8 mouse cellular contexts compared by ENCODE assay signal in the genomic region with DNA sequence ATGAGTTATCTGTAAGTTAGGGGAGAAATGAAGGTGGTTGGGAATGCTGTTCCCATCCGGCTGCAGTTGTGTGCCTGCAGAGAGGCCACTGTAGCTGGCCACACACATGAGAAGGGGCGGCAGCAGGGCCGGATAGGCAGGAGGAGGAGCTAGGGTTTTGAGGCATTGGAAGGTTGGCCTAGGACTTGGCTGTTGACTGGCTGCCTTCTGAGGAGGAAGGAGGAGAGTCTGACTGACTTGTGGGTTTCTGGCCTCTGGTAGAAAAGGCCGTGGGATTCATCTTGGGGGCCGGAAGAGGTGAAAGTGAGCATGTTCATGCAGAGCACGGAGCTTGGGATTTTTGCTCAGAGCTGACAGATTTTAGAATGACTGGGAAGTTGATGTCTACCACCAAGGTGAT. TPM values are rescaled to one million over a fixed set of nuclear protein-coding genes. Genes with fewer than 3 reads are reported as not detected.
DNase-seq lines count a peak whose midpoint lies in the region; ATAC-seq lines count a peak whose summit lies in the region.

No protein-coding gene starts in this region.

- DNase-seq in adrenal gland, postnatal 36 days, result peak; percentile 45 to 59
- no peak for DNase-seq in adrenal gland, postnatal 25 days
- peak; percentile 52 for DNase-seq in ZHBTc4 (ENCODE audit: low read depth, low spot score)
- peak; percentile 64 for DNase-seq in kidney, adult 9 months
- DNase-seq in embryo, embryonic 10 days (ENCODE audit: low spot score), result no peak
- DNase-seq in cerebellum, postnatal 14 days, result no peak
- DNase-seq in layer of hippocampus, postnatal 25 days (ENCODE audit: extremely low spot score in 1 of 2, low spot score in 1 of 2), result no peak

- peak; percentile 89 for ATAC-seq in megakaryocyte progenitor cell, adult 5-6 weeks (replicated peaks; ENCODE audit: poor library complexity)

RNA-seq across cellular contexts. Expression of a gene that starts 32.1 kb away (rescaled TPM):
- total RNA-seq in adrenal gland, postnatal 36 days (2021), result 10 to 100 TPM; 51.2 to 51.4 TPM
- 50.1 and 56.5 TPM in 2 replicates for total RNA-seq in adrenal gland, postnatal 25 days (2021)
- total RNA-seq in megakaryocyte progenitor cell, adult 5-6 weeks (2015), result 45.3 and 47.8 TPM in 2 replicates
- 34.6 and 38.7 TPM in 2 replicates for total RNA-seq in megakaryocyte progenitor cell, adult 5-6 weeks (2017)
- total RNA-seq in layer of hippocampus, postnatal 25 days (2021), result 10 to 100 TPM; 23.9 to 26.7 TPM

Comparison
In these comparisons a context has a peak if more than half of its experiments do, and no peak if none do; other contexts are left out.
1. DNase-seq: peak in adrenal gland, postnatal 36 days (2 of 2), ZHBTc4 (single experiment) and kidney, adult 9 months (single experiment); none in adrenal gland, postnatal 25 days (single experiment), embryo, embryonic 10 days (single experiment), cerebellum, postnatal 14 days (0 of 2) and layer of hippocampus, postnatal 25 days (0 of 2).